Mouse (Mus musculus) G1E (cell line): Measurements from ENCODE around the gene Zic1.

Experiments used
- CTCF ChIP-seq: IDR thresholded peaks from 2 replicates; pipeline ENCODE4 v1.5.1; 2012; ENCODE audit warnings: low read depth, low read length, inconsistent platforms, mixed read lengths
- GATA1 ChIP-seq: IDR thresholded peaks from 2 replicates; pipeline ENCODE4 v1.6.1; 2012; ENCODE audit warnings: borderline replicate concordance, low read length, inconsistent platforms, mixed read lengths
- TAL1 ChIP-seq: conservative IDR thresholded peaks from 2 replicates; pipeline ENCODE4 v1.6.1; 2012; ENCODE audit warnings: low read depth, low read length, inconsistent platforms, mixed read lengths

DNA sequence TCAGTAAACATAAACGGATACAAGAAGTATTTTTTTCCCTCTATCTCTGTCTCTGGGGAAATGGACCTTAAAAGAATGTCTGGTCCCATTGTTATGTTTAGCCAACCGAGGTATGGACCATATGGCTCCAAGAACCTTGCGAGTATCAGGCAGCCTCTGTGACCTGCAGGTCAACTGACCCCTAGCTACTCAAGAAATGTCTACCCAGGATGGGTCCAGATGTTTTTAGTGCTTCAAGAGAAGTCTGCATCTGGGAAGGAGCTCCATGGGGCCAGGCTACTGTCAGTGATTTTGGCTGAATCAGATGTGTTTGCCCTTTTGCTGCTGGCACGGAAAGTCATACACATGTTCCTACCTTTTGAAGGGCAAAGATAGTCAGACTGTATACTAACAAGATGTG lies 9.1 kb upstream of the Zic1 start:
- TF ChIP-seq CTCF = no peak
- no peak for TF ChIP-seq GATA1
- TF ChIP-seq TAL1 = no peak
